Mouse (Mus musculus): ENCODE results near the gene Iqcc.

- TF ChIP-seq CTCF (IDR thresholded peaks at IDR 0.05; ENCODE audit: low read depth), result peak; percentile 82
- TF ChIP-seq EP300 (optimal IDR thresholded peaks at IDR 0.05), result no peak
Observed at GRCm38 (mm10) chr4:129584884-129585608, 33.9 kb downstream of the Iqcc start.
